Mouse (Mus musculus): ENCODE results near the gene Hif1an. TPM values are rescaled to one million over a fixed set of nuclear protein-coding genes. Genes with fewer than 3 reads are reported as not detected.

The Hif1an gene
- total and polyA plus RNA-seq, 3 experiments: 9.9 to 14.2 (median 11.7) TPM

DNA sequence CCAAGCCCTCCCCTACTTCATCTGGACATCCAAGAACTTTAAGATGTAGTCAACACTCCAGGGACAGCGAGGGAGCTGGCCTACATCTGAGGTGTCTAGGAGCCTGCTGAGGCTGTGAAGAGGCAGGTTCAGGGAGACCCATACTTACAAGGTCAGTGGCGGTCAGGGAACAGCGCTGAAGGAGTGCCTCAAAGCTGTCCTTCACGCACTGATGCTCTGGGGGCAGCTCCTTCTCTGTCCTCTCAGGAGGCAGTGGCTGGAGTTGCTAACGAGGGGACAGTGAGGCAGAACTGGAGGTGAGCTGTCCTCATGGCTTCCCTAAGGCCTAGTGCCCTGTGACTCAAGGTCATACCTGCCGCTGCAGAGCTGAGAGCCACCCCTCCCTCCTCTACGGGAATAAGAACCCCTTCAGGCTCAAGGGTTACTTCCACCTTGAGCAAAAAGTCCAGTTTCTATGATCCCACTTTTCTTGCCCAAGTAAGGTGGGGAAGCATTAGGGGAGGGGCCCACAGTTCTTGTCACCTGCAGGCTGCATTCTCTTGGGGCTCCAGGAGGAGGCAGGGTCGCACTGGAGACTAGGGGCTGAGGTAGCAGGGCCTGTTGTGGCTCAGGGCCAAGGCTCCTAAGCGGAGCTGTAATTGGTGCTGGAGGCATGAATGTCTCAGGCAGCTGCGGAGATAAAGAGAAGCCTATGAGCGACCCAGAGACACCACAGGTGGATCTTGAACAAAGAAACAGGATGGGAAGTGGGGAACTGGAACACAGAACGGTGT lies 44.5 kb upstream of the Hif1an start:
- Histone ChIP-seq H3K4me3 (ENCODE audit: low read depth, low read length) (no peak overlapping the region), H3K27me3 (ENCODE audit: insufficient read depth, low read length) (peaks cover 53% of the 10 kb centered on the region), H3K4me1 (ENCODE audit: insufficient read depth, low read depth, low read length) (no peaks in the 10 kb centered on the region), H3K36me3 (replicated peaks) (no peaks in the 10 kb centered on the region), H3K9me3 (replicated peaks) (no peaks in the 10 kb centered on the region)
- no peak for TF ChIP-seq TAL1 (conservative IDR thresholded peaks at IDR 0.05; ENCODE audit: low read depth, low read length)
- TF ChIP-seq GATA1 (IDR thresholded peaks at IDR 0.05; ENCODE audit: borderline replicate concordance, low read length): no peak
- TF ChIP-seq CTCF (IDR thresholded peaks at IDR 0.05; ENCODE audit: low read depth, low read length): no peak
- no peak for TF ChIP-seq GATA2 (IDR thresholded peaks at IDR 0.05; ENCODE audit: borderline replicate concordance, low read depth, low read length)
- TF ChIP-seq POLR2AphosphoS5 (IDR thresholded peaks at IDR 0.05; ENCODE audit: insufficient replicate concordance, low read depth, low read length): no peak
- ATAC-seq (ENCODE audit: extremely low read depth, insufficient number of reproducible peaks, low FRiP score, poor library complexity, severe bottlenecking) (no peak), DNase-seq (ENCODE audit: low spot score) (no peak)

DNA sequence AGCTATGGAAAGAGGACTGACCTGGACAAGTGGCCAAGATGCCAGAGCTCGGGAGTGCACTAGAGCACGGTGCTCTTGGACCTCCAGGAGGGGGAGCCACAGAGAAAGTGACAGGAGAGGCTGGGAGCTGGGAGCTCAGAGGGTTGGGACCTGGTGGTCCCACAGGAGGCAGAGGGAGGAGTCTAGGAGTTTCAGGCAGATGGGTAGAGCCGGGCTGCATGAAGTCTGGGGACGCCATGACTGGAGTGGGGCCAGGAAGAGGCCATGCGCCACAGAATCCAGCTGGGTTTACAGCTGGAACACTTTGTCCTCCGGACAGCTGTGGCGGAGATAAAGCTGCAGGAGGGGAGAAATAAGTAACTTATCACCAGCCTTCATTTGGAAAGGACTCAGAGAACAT lies 43.5 kb upstream of the Hif1an start:
- Histone ChIP-seq H3K36me3 (replicated peaks) (no peaks in the 10 kb centered on the region), H3K9me3 (replicated peaks) (no peaks in the 10 kb centered on the region), H3K4me3 (ENCODE audit: low read depth, low read length) (no peak overlapping the region), H3K4me1 (ENCODE audit: insufficient read depth, low read depth, low read length) (no peaks in the 10 kb centered on the region), H3K27me3 (ENCODE audit: insufficient read depth, low read length) (peaks cover 51% of the 10 kb centered on the region)
- TF ChIP-seq GATA2 (IDR thresholded peaks at IDR 0.05; ENCODE audit: borderline replicate concordance, low read depth, low read length): no peak
- ATAC-seq (ENCODE audit: extremely low read depth, insufficient number of reproducible peaks, low FRiP score, poor library complexity, severe bottlenecking) (no peak), DNase-seq (ENCODE audit: low spot score) (no peak)

GRCm38 (mm10) chr19:44525551-44526205 lies 37.0 kb upstream of the Hif1an start:
- H3K27me3 ChIP-seq (ENCODE audit: insufficient read depth, low read length): peaks cover 13% of the 10 kb centered on the region
- H3K36me3 ChIP-seq (replicated peaks): no peaks in the 10 kb centered on the region
- no peak overlapping the region for H3K4me3 ChIP-seq (ENCODE audit: low read depth, low read length)
- ATAC-seq (ENCODE audit: extremely low read depth, insufficient number of reproducible peaks, low FRiP score, poor library complexity, severe bottlenecking): no peak
- TF ChIP-seq GATA2 (IDR thresholded peaks at IDR 0.05; ENCODE audit: borderline replicate concordance, low read depth, low read length) (no peak), TAL1 (conservative IDR thresholded peaks at IDR 0.05; ENCODE audit: low read depth, low read length) (no peak), POLR2AphosphoS5 (IDR thresholded peaks at IDR 0.05; ENCODE audit: insufficient replicate concordance, low read depth, low read length) (no peak), GATA1 (IDR thresholded peaks at IDR 0.05; ENCODE audit: borderline replicate concordance, low read length) (no peak), CTCF (IDR thresholded peaks at IDR 0.05; ENCODE audit: low read depth, low read length) (no peak)
- no peak for DNase-seq (ENCODE audit: low spot score)
- H3K4me1 ChIP-seq (ENCODE audit: insufficient read depth, low read depth, low read length): no peaks in the 10 kb centered on the region
- H3K9me3 ChIP-seq (replicated peaks): no peaks in the 10 kb centered on the region

- Histone ChIP-seq H3K36me3 (replicated peaks) (no peaks in the 10 kb centered on the region), H3K9me3 (replicated peaks) (no peaks in the 10 kb centered on the region), H3K27me3 (ENCODE audit: insufficient read depth, low read length) (peaks cover 13% of the 10 kb centered on the region), H3K4me1 (ENCODE audit: insufficient read depth, low read depth, low read length) (no peaks in the 10 kb centered on the region), H3K4me3 (ENCODE audit: low read depth, low read length) (no peak overlapping the region)
- TF ChIP-seq GATA2 (IDR thresholded peaks at IDR 0.05; ENCODE audit: borderline replicate concordance, low read depth, low read length): no peak
- TF ChIP-seq POLR2AphosphoS5 (IDR thresholded peaks at IDR 0.05; ENCODE audit: insufficient replicate concordance, low read depth, low read length): no peak
- TF ChIP-seq TAL1 (conservative IDR thresholded peaks at IDR 0.05; ENCODE audit: low read depth, low read length): no peak
- no peak for TF ChIP-seq GATA1 (IDR thresholded peaks at IDR 0.05; ENCODE audit: borderline replicate concordance, low read length)
- TF ChIP-seq CTCF (IDR thresholded peaks at IDR 0.05; ENCODE audit: low read depth, low read length): no peak
- ATAC-seq (ENCODE audit: extremely low read depth, insufficient number of reproducible peaks, low FRiP score, poor library complexity, severe bottlenecking) (no peak), DNase-seq (ENCODE audit: low spot score) (no peak)
Observed at GRCm38 (mm10) chr19:44530018-44530417, 32.6 kb upstream of the Hif1an start.

DNA sequence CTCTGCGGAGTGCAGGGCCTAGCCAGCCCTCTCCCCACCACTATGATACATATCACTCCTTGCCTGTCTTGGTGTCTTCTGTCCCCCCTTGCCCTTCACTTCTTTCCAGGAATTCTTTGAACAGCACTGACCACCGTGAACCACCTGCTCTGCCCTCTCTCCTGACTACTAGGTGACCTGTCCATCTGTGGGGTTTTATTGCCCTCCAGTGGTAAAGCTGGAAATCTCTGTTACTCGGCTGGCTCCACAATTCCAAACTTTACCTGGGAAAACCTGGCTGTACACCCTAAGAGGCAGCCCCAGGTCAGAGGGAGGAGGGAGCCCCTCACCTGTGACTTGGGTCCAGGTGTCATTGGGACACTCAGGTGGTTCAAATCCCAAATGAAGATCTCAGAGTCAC lies 27.3 kb upstream of the Hif1an start:
- Histone ChIP-seq H3K27me3 (ENCODE audit: insufficient read depth, low read length) (peaks cover 30% of the 10 kb centered on the region), H3K4me1 (ENCODE audit: insufficient read depth, low read depth, low read length) (no peaks in the 10 kb centered on the region), H3K9me3 (replicated peaks) (peaks cover 4% of the 10 kb centered on the region; the same call in 1 of the 2 replicates), H3K4me3 (ENCODE audit: low read depth, low read length) (no peak overlapping the region), H3K36me3 (replicated peaks) (no peaks in the 10 kb centered on the region)
- DNase-seq (ENCODE audit: low spot score) (no peak), ATAC-seq (ENCODE audit: extremely low read depth, insufficient number of reproducible peaks, low FRiP score, poor library complexity, severe bottlenecking) (no peak)
- TF ChIP-seq TAL1 (conservative IDR thresholded peaks at IDR 0.05; ENCODE audit: low read depth, low read length) (no peak), GATA1 (IDR thresholded peaks at IDR 0.05; ENCODE audit: borderline replicate concordance, low read length) (no peak), CTCF (IDR thresholded peaks at IDR 0.05; ENCODE audit: low read depth, low read length) (no peak), GATA2 (IDR thresholded peaks at IDR 0.05; ENCODE audit: borderline replicate concordance, low read depth, low read length) (no peak), POLR2AphosphoS5 (IDR thresholded peaks at IDR 0.05; ENCODE audit: insufficient replicate concordance, low read depth, low read length) (no peak)

DNA sequence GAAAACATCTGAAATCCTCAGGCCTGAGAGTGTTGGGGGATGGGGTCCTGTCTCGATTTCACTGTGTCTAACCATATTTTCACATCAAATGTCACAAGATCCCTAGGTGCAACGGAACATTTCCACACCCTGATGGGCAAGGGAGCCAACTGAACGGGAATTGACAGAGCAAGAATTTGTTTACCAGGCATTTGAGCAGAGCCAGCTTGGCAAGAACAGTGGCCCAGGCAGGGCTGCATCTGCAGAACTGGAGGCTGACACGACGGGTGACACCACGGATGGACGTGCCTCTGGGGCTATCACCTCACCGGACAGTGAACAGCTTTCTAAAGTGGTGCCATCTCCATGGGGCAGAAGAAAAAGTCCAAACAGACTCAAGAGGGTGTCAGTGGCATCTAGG lies 25.2 kb upstream of the Hif1an start:
- ATAC-seq (ENCODE audit: extremely low read depth, insufficient number of reproducible peaks, low FRiP score, poor library complexity, severe bottlenecking) (no peak), DNase-seq (ENCODE audit: low spot score) (no peak)
- H3K36me3 ChIP-seq (replicated peaks): no peaks in the 10 kb centered on the region
- TF ChIP-seq GATA1 (IDR thresholded peaks at IDR 0.05; ENCODE audit: borderline replicate concordance, low read length): no peak
- no peak for TF ChIP-seq POLR2AphosphoS5 (IDR thresholded peaks at IDR 0.05; ENCODE audit: insufficient replicate concordance, low read depth, low read length)
- no peak for TF ChIP-seq TAL1 (conservative IDR thresholded peaks at IDR 0.05; ENCODE audit: low read depth, low read length)
- TF ChIP-seq GATA2 (IDR thresholded peaks at IDR 0.05; ENCODE audit: borderline replicate concordance, low read depth, low read length): no peak
- no peak for TF ChIP-seq CTCF (IDR thresholded peaks at IDR 0.05; ENCODE audit: low read depth, low read length)
- no peak overlapping the region for H3K4me3 ChIP-seq (ENCODE audit: low read depth, low read length)
- H3K9me3 ChIP-seq (replicated peaks): peaks cover 7% of the 10 kb centered on the region
- H3K27me3 ChIP-seq (ENCODE audit: insufficient read depth, low read length): peaks cover 26% of the 10 kb centered on the region
- H3K4me1 ChIP-seq (ENCODE audit: insufficient read depth, low read depth, low read length): no peaks in the 10 kb centered on the region
